Mouse (Mus musculus): ENCODE results near the gene P2ry2. TPM values are rescaled to one million over a fixed set of nuclear protein-coding genes. Genes with fewer than 3 reads are reported as not detected.

Gene P2ry2
- total RNA-seq, 1 experiment from 2014 or later = 0.19 TPM

DNA sequence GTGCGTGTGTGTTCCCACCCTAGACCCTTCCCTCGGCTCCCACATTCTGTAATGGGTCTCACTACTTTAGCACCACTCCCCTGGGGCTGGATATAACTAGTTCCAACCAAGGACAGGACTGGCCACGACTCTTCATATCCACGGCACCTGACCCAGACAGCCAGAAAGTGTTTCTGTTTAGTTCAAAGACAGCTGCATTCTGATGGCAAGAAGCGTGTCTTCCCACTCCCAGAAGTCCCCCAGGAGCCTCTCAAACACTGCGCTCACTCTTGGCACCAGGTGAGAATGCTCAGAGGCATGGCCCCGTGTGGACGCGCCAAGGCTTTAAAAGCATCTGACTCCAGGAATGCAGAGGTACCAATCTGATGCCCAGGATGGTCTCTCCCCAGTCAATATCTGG is 16.3 kb upstream of the P2ry2 start:
- ATAC-seq (replicated peaks; ENCODE audit: insufficient number of reproducible peaks, low FRiP score, low TSS enrichment, poor library complexity, severe bottlenecking) = no peak

DNA sequence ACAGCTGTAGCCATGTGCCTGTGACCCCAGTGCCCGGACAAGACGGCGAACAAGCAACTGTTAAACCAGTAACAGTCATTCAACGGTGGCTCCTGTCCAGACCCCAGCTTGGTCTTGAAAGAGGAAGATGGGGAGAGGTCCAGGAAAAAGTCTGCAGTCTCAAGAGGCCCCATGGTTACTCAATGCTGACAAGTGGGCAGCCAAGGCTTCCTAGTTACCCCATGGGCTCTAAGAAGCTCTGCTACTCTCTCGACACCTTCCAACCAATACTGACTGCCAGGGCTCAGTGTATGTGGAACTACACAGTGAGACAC is 15.7 kb upstream of the P2ry2 start:
- ATAC-seq (replicated peaks; ENCODE audit: insufficient number of reproducible peaks, low FRiP score, low TSS enrichment, poor library complexity, severe bottlenecking) = 0 out of 2 replicates have a peak, but pooled peaks have one; percentile 47

DNA sequence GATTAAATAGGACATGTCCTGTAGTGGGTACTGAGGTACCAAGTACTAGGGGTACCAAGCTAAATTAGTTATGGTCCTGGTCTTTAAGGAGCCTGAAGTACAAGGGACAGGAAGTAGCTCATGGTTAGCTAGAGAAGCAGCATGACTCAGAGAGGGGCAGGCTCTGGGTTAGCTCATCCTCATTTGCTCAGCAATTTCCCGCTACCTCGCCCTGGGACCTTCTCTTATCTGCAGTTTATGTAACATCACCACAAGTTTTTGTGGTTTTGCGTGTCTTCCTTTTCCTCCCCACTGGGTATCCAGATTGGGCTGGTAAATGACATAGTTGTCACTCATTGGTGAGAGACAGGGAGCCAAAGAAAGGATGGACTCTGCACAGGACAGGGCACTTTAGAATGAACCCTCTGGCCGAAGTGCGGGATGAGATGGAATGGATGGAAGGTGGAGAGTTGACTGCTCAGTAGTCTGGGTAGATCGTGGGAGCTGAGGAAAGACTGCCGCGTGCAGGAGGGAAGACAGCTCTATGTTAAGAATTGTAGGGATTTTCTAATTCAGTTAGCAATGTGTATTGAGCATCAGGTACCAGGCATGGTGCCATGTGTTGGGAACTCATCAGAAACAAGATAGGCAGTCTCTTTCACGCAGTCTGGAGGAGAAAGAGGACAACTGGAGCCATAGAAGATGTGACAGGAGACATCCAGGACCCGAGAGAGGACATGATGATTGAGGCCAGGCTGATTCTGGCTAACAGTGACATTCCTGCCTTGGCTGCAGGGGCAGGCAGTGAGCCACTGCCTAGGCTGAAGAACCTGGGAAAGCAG is 15.2 kb upstream of the P2ry2 start:
- ATAC-seq (replicated peaks; ENCODE audit: insufficient number of reproducible peaks, low FRiP score, low TSS enrichment, poor library complexity, severe bottlenecking) = peak; percentile 83

GRCm38 (mm10) chr7:101026836-101027235 is 14.2 kb upstream of the P2ry2 start:
- ATAC-seq (replicated peaks; ENCODE audit: insufficient number of reproducible peaks, low FRiP score, low TSS enrichment, poor library complexity, severe bottlenecking) = no peak

DNA sequence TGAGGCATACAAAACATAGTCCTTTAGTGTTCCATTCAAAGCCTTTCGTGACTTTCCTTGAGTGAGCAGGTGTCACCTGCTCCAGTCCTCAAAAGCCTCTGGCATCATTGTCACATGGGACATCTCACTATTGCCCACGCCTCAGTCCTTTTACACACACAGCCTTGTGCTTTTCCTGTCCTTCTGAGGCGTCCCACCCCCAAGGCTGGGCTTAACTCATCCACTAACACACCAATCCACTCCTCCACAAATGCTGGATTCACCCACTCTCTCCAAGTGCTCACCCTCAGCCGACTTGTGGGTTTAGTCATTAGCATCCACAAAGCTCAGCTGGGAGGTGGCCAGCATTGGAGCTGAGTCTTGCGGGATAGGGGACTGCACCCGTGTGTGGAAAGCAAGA is 4.8 kb upstream of the P2ry2 start:
- ATAC-seq (replicated peaks; ENCODE audit: insufficient number of reproducible peaks, low FRiP score, low TSS enrichment, poor library complexity, severe bottlenecking) = no peak

DNA sequence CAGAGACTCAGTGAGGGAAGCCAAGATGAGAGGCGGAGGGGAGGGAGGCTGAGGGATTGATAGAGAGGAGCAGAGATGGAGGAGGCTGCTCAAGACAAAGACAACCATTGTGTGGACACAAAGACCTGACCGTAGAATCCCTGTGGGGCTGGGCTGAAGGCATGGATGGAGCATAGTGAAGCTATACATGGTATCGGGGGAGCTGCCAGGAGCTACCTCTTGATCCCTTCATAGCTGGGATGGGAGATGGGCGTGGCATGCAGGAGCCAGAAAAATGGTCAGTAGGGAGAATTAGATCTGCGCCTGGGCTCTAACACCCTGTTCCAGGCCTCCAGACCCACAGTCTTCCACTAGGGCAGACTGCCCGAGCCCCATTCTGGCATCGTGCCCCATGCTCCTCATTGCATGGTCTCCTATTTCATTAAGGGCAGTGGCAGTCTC is 4.4 kb upstream of the P2ry2 start:
- ATAC-seq (replicated peaks; ENCODE audit: insufficient number of reproducible peaks, low FRiP score, low TSS enrichment, poor library complexity, severe bottlenecking) = no peak

GRCm38 (mm10) chr7:101014985-101015384 is 2.3 kb upstream of the P2ry2 start:
- ATAC-seq (replicated peaks; ENCODE audit: insufficient number of reproducible peaks, low FRiP score, low TSS enrichment, poor library complexity, severe bottlenecking) = no peak

- no peak for ATAC-seq (replicated peaks; ENCODE audit: insufficient number of reproducible peaks, low FRiP score, low TSS enrichment, poor library complexity, severe bottlenecking)
These were observed 1.4 kb upstream of the P2ry2 start for GRCm38 (mm10) chr7:101014041-101014440.

DNA sequence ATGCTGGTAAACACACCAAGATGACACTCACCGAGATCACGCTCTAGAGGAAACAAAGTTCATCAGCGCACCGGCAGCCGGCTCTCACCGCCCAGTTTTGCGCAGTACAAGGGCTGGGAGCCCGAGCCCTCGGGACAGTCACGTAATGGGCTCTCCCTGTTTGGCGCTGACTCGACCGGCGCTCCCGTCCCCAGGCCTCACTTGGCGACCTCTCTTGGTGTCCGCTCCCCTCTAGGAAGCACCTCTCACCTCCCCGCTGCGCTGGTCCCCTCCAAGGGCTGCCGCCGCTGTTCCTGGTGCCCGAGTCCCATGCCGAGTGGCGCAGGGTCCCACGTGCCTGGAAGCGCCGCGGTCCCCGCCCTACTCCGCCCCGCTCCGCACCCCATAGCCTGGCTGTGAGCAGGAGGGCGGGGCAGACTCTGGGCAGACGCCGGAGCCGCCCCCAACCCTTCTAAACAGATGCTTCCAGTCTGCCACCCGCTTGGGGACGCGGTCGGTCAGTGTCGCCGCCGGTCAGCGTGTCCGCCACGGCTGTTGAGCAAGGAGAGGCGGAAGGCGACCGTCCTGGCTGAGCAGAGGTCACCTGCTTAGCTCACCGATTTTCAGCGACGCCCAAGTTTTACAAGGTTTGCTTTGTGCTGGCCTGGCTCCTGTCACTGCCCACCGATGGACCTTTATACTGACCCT is 842 bp downstream of the P2ry2 start:
- peak; percentile 55 for ATAC-seq (replicated peaks; ENCODE audit: insufficient number of reproducible peaks, low FRiP score, low TSS enrichment, poor library complexity, severe bottlenecking)

DNA sequence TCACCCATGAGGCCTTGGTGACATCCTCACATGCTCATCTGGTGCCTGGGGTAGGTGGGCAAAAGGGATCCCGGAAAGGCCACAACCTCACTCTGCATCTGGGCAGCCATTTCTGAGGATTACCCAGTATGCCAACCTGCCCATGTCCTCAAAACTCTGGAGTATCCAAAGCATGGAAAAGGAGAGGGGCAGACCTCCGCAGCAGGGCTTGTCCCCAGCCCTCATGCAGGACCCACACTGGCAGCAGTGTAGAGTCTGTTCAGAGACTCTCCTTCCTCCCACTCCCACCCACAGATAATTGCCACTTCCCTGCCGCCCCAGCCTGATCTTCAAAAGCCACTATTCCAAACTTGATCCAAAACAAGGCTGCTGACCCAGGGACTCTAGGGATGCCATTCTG is 1.9 kb downstream of the P2ry2 start:
- ATAC-seq (replicated peaks; ENCODE audit: insufficient number of reproducible peaks, low FRiP score, low TSS enrichment, poor library complexity, severe bottlenecking) = no peak

- no peak for ATAC-seq (replicated peaks; ENCODE audit: insufficient number of reproducible peaks, low FRiP score, low TSS enrichment, poor library complexity, severe bottlenecking)
These were observed 6.5 kb downstream of the P2ry2 start for GRCm38 (mm10) chr7:101006201-101006600.

DNA sequence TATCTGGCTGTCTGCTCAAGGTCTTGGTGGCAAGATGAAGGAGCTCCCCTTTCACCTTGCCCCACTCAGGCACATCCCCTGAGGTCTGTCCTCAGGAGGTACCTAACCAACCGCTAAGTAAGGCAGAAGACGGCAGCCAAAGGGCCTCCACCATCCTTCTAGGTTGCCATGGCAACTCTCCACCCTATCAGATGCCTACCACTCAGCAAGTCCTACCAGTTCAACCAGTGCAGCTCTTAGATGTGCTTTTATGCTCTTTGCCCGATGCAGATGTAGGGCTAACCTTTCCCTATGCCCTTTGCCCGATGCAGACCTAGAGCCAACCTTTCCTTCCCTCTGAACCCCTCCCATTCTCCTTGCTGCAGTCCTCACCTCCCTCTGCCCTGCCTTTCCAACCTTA is 7.5 kb downstream of the P2ry2 start:
- ATAC-seq (replicated peaks; ENCODE audit: insufficient number of reproducible peaks, low FRiP score, low TSS enrichment, poor library complexity, severe bottlenecking) = no peak

DNA sequence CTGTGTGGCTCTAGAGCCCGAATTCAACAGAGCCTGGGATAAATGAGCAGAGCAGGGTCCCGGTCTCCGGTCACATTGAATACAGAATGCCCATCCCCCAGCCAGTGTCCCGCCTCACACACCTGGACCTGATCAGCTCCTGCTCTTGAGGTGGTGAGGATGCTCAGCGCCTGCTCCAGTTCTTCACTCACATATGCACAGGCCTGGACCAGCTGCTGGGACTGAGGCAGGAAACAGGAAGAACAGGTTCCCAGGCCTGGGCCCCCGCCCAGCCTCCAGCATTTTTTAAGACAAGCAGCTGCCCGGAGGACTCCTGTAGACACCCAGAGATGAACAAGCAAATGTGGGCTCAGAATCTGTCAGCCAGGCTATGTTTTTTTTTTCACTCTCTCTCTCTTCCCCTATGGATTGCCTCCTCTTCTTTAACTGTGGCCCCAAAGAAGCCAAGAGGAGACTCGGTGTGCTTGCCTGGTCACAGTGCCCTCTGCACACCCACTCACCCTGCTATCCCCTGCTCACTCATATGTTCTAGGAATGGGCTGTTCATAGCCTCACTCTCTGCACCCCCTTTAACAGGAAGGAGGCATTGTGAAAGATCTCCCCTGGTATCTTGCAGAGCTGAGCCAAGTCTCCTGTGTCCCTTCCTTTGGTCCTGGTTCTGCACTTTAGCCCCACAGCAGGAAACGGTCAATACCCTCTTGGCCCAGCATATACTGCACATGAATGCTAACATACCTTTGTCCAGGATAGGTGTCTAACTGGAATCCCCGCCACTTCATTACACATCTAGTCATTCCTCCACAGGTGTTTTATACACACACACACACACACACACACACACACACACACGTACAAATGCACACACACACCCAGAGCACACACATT is 9.0 kb downstream of the P2ry2 start:
- no peak for ATAC-seq (replicated peaks; ENCODE audit: insufficient number of reproducible peaks, low FRiP score, low TSS enrichment, poor library complexity, severe bottlenecking)

GRCm38 (mm10) chr7:101002274-101002673 is 10.4 kb downstream of the P2ry2 start:
- ATAC-seq (replicated peaks; ENCODE audit: insufficient number of reproducible peaks, low FRiP score, low TSS enrichment, poor library complexity, severe bottlenecking) = no peak

GRCm38 (mm10) chr7:100999623-101000022 is 13.0 kb downstream of the P2ry2 start:
- no peak for ATAC-seq (replicated peaks; ENCODE audit: insufficient number of reproducible peaks, low FRiP score, low TSS enrichment, poor library complexity, severe bottlenecking)

GRCm38 (mm10) chr7:100998578-100998960 is 14.1 kb downstream of the P2ry2 start:
- no peak for ATAC-seq (replicated peaks; ENCODE audit: insufficient number of reproducible peaks, low FRiP score, low TSS enrichment, poor library complexity, severe bottlenecking)

DNA sequence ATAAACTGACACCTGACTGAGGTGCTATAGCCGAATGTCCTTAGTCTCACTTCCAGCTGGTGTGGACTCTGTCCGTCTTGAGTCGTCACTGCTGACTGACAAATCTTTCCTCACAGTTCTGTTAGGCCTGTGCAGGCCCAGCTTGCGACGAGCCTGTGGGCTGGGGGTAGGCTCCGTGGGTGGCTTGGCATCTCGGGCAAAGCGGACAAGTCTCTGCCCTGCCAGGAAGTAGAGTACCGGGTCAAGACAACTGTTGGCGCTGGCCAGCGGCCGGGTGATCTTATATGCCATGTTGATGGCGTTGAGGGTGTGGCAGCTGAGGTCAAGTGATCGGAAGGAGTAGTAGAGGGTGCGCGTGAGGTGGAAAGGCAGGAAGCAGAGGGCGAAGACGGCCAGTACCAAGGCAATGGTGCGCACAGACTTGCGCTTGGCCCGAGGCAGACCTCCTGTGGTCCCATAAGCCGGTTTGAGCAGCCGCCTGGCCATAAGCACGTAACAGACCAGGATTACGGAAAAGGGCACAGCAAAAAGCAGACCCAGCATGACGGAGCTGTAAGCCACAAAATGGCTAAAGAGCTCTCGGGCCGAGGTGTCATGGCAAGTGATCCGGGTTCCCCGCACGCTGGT is 14.6 kb downstream of the P2ry2 start:
- ATAC-seq (replicated peaks; ENCODE audit: insufficient number of reproducible peaks, low FRiP score, low TSS enrichment, poor library complexity, severe bottlenecking) = no peak

DNA sequence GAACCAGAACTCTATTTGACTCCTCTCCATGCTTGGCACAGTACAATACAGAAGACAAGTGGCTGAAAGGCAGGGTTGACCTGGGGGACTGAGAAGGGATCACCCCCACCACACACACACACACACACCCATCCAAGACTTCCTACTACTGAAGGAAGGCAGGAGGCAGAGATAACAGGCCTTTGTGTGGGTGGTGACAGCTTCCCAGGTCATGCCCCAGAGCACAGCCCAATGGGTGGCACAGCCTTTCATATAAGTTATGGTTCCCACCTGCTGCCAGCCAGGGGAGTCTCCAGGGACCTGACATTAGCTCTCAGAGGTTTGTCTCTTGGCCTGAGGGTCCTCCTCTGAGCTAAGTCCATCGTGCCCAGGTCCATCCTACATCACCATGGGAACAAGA is 15.5 kb downstream of the P2ry2 start:
- no peak for ATAC-seq (replicated peaks; ENCODE audit: insufficient number of reproducible peaks, low FRiP score, low TSS enrichment, poor library complexity, severe bottlenecking)

- ATAC-seq (replicated peaks; ENCODE audit: insufficient number of reproducible peaks, low FRiP score, low TSS enrichment, poor library complexity, severe bottlenecking) = no peak
These were observed 16.7 kb downstream of the P2ry2 start for GRCm38 (mm10) chr7:100995951-100996350.
